Mouse (Mus musculus) ovary, adult 18-20 months (tissue): ENCODE measurements around the gene Sugct.

Experiments
- DNase-seq: peaks from one replicate; pipeline ENCODE4 v3.0.0; 2022; ENCODE audit warnings: low spot score, mixed read lengths

The Sugct gene

GRCm38 (mm10) chr13:17694911-17695699, at the start of gene Sugct, which contains the start of gene Mplkip:
Gene Sugct, minus strand, starts transcription at chr13:17695553.
Gene Mplkip, plus strand, starts transcription at chr13:17695192.
- DNase-seq = peak; percentile 100

DNA sequence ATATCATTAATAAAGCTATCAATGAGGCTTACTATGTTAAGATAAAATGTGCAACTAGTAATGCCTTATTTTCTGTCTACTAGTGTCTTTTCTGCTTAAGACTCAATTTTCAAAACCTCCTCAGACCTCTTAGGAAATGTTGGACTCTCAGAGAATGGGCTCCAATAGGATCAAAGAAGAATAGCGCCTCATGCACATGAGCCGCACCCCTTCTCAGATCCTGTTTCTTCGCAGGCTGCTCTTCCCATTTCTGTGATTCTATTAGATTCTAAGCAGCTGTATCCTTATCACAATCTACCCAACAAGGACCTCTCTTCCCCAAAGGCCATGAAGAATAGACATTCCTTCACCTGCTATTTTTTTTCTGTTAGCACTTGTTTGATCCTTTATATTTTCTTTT, 33.4 kb upstream of the Sugct start:
- no peak for DNase-seq

GRCm38 (mm10) chr13:17727922-17728321, 32.6 kb upstream of the Sugct start:
- no peak for DNase-seq

DNA sequence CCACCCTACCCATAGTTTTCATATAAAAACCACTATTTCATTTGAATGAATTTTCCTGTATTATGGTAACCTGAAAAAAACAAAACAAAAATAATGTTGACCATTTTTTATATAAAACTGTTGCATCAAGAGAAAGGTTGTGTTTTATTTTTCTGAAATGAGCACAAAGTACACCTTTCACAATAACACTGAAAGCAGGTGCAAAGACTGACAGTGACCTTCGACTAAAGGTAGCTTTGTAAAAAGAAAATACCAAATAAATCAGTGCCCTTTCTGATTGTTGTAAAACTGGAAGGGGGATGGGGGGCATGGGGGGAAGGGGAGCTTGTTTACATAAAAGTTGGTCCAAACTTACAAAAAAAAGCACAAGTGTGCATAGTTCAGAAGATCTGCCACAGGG, 22.0 kb upstream of the Sugct start:
- no peak for DNase-seq

GRCm38 (mm10) chr13:17708784-17709311, 13.5 kb upstream of the Sugct start:
- DNase-seq = no peak

DNA sequence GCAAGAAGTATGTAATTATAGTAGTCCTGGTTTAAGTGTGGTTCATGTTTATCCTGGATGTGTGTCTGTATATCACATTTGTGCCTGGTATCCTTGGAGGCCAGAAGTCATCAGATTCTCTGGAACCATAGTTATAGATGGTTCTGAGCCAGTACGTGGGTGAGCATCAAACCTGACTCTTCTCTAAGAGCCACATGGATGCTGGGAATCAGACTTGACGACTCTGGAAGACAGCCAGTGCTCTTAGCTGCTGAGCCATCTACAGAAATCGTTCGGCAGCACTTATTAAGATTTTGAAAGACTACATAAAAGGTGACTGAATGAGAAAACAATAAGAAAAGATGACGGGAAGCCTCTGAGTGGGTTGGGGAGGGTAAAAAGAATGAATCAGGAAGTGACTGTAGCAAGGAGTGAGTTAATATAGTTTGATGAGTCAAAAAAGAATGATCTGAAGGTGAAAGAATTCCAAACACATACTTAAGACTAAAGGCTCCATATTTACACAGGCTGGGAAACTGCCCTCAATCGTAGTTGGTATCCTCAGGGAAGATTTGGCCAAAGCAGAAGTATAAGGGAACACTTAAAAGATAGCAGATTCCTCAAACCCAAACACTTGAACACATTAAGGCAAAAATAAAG, 10.0 kb upstream of the Sugct start:
- DNase-seq = no peak

DNA sequence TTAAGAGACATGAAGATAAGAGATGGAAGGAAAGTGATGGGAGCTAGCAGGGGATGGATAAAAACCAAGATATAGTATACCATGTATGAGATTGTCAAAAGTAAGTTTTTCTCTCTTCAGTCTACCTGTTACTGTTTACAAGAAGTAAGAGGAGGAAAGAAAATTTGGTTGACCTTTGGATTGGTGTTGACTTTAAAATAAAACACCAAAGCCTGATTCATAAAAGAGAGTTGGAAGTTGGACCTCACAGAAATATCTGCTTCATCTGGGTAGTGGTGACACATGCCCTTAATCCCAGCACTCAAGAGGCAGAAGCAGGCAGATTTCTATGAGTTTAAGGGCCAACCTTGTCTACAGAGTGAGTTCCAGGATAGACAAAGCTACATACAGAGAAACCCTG, 7.0 kb upstream of the Sugct start:
- no peak for DNase-seq

- no peak for DNase-seq
These were observed 6.0 kb upstream of the Sugct start for GRCm38 (mm10) chr13:17701322-17701721.

- DNase-seq = no peak
These were observed 4.8 kb upstream of the Sugct start for GRCm38 (mm10) chr13:17700090-17700715.

DNA sequence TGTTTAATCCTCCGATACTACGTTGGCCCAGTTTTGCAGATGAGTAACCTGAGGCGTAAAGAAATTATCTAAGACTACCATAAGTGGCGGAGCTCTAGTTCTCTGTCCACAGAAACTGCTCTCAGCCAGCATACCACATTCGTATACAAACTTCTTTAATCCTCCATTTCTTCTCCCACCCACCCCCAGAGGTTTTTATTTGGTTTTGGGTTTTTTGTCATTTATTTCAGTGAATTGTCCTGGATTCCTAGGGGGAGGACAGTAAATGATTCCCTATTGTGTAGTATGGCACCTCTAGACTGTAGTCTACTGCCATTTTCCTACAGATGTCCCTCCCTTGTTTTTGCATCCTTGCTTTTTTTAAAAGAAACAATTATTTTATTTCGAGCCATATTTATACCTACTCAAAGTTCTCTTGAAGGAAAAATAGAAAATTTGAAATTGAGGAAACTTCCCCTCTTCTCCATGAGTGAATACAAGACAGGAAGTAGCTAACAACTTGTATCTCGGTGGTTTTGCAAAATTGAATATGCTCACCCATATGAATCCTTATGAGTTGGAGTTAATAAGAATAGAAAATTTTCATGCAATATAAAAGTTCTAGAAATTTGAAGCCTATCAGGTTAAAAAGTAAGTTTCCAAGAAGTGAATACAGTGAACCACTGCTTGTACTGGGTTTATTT, 686 bp upstream of the Sugct start:
- no peak for DNase-seq

DNA sequence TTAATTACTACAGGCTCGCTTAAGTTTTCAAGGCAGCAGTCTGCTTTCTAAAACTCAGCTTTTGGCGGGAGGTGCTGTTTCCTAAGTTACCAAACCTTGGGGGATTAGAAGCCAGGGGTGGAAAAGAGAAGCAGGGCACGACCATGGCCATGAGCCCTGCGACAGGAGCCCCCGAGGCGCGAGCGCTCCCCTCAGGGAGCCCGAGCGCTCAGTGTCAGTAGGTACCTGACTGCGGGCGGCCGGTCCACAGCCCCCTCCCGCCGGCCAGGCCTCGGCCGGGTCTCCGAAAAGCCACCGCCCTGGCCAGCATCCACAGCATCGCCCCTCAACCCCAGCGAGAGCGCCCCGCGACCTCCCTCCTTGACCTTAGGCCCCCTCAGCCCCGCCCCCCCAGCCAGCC, 939 bp downstream of the Sugct start:
- DNase-seq = no peak

GRCm38 (mm10) chr13:17693816-17694215, 1.5 kb downstream of the Sugct start:
- no peak for DNase-seq

GRCm38 (mm10) chr13:17691436-17691835, 3.9 kb downstream of the Sugct start:
- DNase-seq = no peak

- DNase-seq = no peak
These were observed 4.7 kb downstream of the Sugct start for GRCm38 (mm10) chr13:17690686-17691085.

DNA sequence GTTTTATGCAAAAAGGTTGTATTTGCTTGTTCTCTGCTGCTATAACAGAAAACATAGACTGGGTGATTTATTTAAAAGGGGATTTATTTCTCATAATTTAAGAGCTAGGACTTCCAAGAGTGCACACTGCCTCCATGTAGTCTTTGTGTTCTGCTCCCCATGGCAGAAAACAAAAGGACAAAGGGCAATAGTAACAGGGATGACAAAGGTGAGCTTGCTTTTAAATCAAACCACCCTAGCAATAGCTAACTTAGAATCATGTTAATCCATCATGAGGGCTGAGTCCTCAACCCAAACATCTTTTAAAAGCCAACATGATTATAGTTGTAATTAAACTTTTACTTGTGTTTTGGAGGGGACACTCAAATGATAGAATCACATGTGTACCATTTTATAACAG, 5.9 kb downstream of the Sugct start:
- no peak for DNase-seq

GRCm38 (mm10) chr13:17671122-17671521, 24.2 kb downstream of the Sugct start:
- DNase-seq = no peak

DNA sequence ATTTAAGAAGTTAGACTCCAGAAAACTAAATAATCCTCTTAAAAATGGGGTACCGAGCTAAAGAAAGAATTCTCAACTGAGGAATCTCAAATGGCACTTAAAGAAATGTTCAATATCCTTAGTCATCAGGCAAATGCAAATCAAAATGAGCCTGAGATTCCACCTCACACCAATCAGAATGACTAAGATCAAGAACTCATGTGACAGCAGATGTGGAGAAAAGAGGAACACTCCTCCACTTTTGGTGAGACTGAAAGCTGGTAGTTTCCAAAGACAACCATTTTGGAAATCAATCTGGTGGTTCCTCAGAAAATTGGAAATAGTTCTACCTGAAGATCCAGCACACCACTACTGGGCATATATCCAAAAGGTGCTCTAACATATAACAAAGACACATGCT, 28.0 kb downstream of the Sugct start:
- DNase-seq = no peak

DNA sequence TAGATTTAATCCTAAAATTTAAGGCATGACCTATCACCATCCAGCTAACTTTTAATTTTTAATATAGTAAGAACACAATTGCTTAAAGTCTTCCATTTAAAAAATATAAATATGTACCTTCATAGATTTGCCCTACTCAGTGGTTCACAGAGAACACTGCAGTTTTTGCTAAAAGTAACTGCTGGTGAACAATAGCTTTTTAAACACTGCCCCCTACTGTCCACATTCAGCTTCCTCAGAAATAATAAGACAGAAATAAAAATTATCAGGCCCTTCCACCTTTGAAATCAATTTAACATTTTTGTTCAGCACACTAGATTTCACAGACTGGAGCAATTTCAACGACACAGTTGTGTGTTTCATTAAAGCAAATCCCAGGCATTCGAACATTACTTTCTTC, 53.1 kb downstream of the Sugct start:
- no peak for DNase-seq

- DNase-seq = no peak
These were observed 57.3 kb downstream of the Sugct start for GRCm38 (mm10) chr13:17638008-17638407.

DNA sequence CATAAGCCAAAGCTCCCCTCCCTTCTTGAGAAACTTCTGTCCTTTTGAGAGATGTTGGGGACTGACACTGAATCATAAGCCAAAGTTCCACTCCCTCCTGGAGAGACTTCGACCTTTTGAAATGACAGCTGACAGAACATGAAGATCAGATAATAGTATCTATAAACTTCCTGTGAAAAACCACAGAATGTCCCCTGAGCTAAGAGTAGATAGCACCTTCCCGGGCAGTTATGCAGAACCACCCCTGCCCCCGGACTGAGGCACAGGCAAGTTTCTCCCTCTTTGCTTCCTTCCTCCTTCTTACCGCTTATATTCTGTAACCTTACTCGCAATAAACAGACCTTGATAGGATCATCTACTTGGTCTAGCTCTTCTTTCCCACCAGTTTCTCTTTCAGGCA, 68.2 kb downstream of the Sugct start:
- DNase-seq = no peak

- no peak for DNase-seq
These were observed 70.4 kb downstream of the Sugct start for GRCm38 (mm10) chr13:17624976-17625375.

- DNase-seq = no peak
These were observed 89.1 kb downstream of the Sugct start for GRCm38 (mm10) chr13:17606217-17606616.
